Comparison of ENCODE assay signal across 11 mouse cellular contexts in genomic region chr1:20996603-20997327, GRCm38 (mm10). TPM values are rescaled to one million over a fixed set of nuclear protein-coding genes. Genes with fewer than 3 reads are reported as not detected.
A peak's percentile ranks its signal among the peaks of the same experiment; 100 is the strongest.
DNase-seq lines count a peak whose midpoint lies in the region; ATAC-seq lines count a peak whose summit lies in the region.
"Had no signal": no experiment of that assay in that cellular context is flagged by ENCODE, and none has a peak within 500 bp of the region (broad histone marks: within the 10 kb centered on the region; RNA-seq: fewer than 3 reads in every experiment).

No protein-coding gene starts in this region.

- H3K4me1 ChIP-seq in hindbrain, embryonic 11.5 days (replicated peaks; ENCODE audit: control insufficient read depth, insufficient read depth, low read length) = no peaks in the 10 kb centered on the region; the same call in 1 of the 2 replicates
- peaks cover 12% of the 10 kb centered on the region for H3K4me1 ChIP-seq in hindbrain, embryonic 13.5 days (replicated peaks)

- no peaks in the 10 kb centered on the region for H3K9me3 ChIP-seq in hindbrain, embryonic 11.5 days (ENCODE audit: control insufficient read depth, low read length)
- H3K9me3 ChIP-seq in hindbrain, embryonic 13.5 days = no peaks in the 10 kb centered on the region
- H3K9me3 ChIP-seq: embryonic facial prominence, embryonic 15.5 days had no signal

- H3K9ac ChIP-seq in hindbrain, embryonic 11.5 days (ENCODE audit: low read depth, low read length) = no peak overlapping the region
- H3K9ac ChIP-seq in hindbrain, embryonic 13.5 days = no peak overlapping the region
- H3K9ac ChIP-seq: embryonic facial prominence, embryonic 15.5 days had no signal

- no peak overlapping the region for H3K4me3 ChIP-seq in hindbrain, embryonic 11.5 days (ENCODE audit: low read depth, low read length)
- H3K4me3 ChIP-seq in hindbrain, embryonic 13.5 days = no peak overlapping the region
- H3K4me3 ChIP-seq: embryonic facial prominence, embryonic 15.5 days had no signal

- WGBS in hindbrain, embryonic 11.5 days = 49% methylated on average over 17 of the region's 17 CpGs
- WGBS in hindbrain, embryonic 13.5 days = 53% methylated on average over 17 of the region's 17 CpGs

- no peak overlapping the region for H3K27ac ChIP-seq in hindbrain, embryonic 11.5 days (ENCODE audit: low read depth, low read length)
- no peak overlapping the region for H3K27ac ChIP-seq in hindbrain, embryonic 13.5 days

- DNase-seq in hindbrain, embryonic 11.5 days (ENCODE audit: low spot score) = peak; percentile 25
- DNase-seq in thymus, postnatal 14 days = peak; percentile 8
- no peak for DNase-seq in thymus, postnatal 36 days
- DNase-seq in lung, postnatal 10 days = peak; percentile 30
- no peak for DNase-seq in left cerebral cortex, adult 18-20 months (ENCODE audit: low spot score in 2 of 2)
- DNase-seq: gastrocnemius, postnatal 14 days; kidney, postnatal 25 days; right cerebral cortex, adult 18-20 months had no signal

- H3K36me3 ChIP-seq in hindbrain, embryonic 11.5 days (ENCODE audit: control insufficient read depth, insufficient read depth, low read length) = no peaks in the 10 kb centered on the region
- H3K36me3 ChIP-seq in hindbrain, embryonic 13.5 days = 0 out of 2 replicates have a peak, but pooled peaks cover 6% of the 10 kb centered on the region

- ATAC-seq in hindbrain, embryonic 11.5 days (ENCODE audit: low FRiP score) = peak; percentile 58; the same call in 1 of the 2 replicates
- no peak for ATAC-seq in hindbrain, embryonic 13.5 days (ENCODE audit: low FRiP score)
- no peak for ATAC-seq in erythroid progenitor cell, adult 5-6 weeks (replicated peaks; ENCODE audit: low FRiP score, poor library complexity, severe bottlenecking)

- H3K27me3 ChIP-seq in hindbrain, embryonic 11.5 days (ENCODE audit: control insufficient read depth, insufficient read depth, low read length) = no peaks in the 10 kb centered on the region
- H3K27me3 ChIP-seq in hindbrain, embryonic 13.5 days = no peaks in the 10 kb centered on the region
- H3K27me3 ChIP-seq: embryonic facial prominence, embryonic 15.5 days had no signal

- H3K4me2 ChIP-seq in hindbrain, embryonic 11.5 days (replicated peaks; ENCODE audit: low read depth, low read length) = no peak overlapping the region
- no peak overlapping the region for H3K4me2 ChIP-seq in hindbrain, embryonic 13.5 days
- H3K4me2 ChIP-seq: embryonic facial prominence, embryonic 15.5 days had no signal

RNA-seq across cellular contexts. Expression of gene Efhc1, which starts 45.3 kb away (rescaled TPM):
- polyA plus RNA-seq in hindbrain, embryonic 11.5 days (2014; fragmentation: Nextera tagmentation; extraction: Ambion mirVana) = 4.0 and 4.3 TPM in 2 replicates
- polyA plus RNA-seq in hindbrain, embryonic 13.5 days (2015; fragmentation: Nextera tagmentation; extraction: Ambion mirVana) = 2.6 and 3.5 TPM in 2 replicates
- not detected in 2 replicates for total RNA-seq in erythroid progenitor cell, adult 5-6 weeks (2015; ENCODE audit: low replicate concordance)
- not detected in 2 replicates for total RNA-seq in erythroid progenitor cell, adult 5-6 weeks (2017; ENCODE audit: low replicate concordance)
- under 1 TPM; 0.61 to 0.93 TPM for total RNA-seq in left cerebral cortex, adult 18-20 months (2021)

Comparison
In these comparisons a context has a peak if more than half of its experiments do, and no peak if none do; other contexts are left out.
1. DNase-seq: peak in hindbrain, embryonic 11.5 days (single experiment), thymus, postnatal 14 days (single experiment) and lung, postnatal 10 days (single experiment); none in thymus, postnatal 36 days (0 of 2) and left cerebral cortex, adult 18-20 months (0 of 2).